Mouse (Mus musculus): ENCODE data around the gene Fam83d.

Gene Fam83d

GRCm38 (mm10) chr2:158745049-158745482 lies 22.8 kb upstream of the Fam83d start:
- no peak for DNase-seq (ENCODE audit: low read depth, low spot score)

- no peak for DNase-seq (ENCODE audit: low read depth, low spot score)
Measured at GRCm38 (mm10) chr2:158746164-158746563, 21.7 kb upstream of the Fam83d start.

- no peak for DNase-seq (ENCODE audit: low read depth, low spot score)
Measured at GRCm38 (mm10) chr2:158749366-158749765, 18.5 kb upstream of the Fam83d start.

- DNase-seq (ENCODE audit: low read depth, low spot score), result no peak
Measured at GRCm38 (mm10) chr2:158760231-158760630, 7.7 kb upstream of the Fam83d start.

GRCm38 (mm10) chr2:158762339-158762738 lies 5.6 kb upstream of the Fam83d start:
- no peak for DNase-seq (ENCODE audit: low read depth, low spot score)

DNA sequence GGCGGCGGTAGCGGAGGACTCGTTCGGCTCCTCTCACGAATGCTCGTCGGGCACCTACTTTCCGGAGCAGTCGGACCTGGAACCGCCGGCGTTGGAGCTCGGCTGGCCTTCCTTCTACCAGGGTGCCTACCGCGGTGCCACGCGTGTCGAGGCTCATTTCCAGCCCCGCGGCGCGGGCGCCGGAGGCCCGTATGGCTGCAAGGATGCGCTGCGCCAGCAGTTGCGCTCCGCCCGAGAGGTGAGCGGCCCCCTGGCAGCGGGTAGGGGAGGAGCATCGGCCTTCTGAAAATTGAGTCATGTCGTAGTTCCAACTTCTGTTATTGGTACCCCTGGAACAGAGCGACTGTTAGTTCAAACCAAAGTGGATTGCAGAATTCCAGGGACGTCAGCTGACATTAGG lies 457 bp downstream of the Fam83d start:
- peak; percentile 22 for DNase-seq (ENCODE audit: low read depth, low spot score)

- no peak for DNase-seq (ENCODE audit: low read depth, low spot score)
Measured at GRCm38 (mm10) chr2:158768771-158769170, 878 bp downstream of the Fam83d start.

DNA sequence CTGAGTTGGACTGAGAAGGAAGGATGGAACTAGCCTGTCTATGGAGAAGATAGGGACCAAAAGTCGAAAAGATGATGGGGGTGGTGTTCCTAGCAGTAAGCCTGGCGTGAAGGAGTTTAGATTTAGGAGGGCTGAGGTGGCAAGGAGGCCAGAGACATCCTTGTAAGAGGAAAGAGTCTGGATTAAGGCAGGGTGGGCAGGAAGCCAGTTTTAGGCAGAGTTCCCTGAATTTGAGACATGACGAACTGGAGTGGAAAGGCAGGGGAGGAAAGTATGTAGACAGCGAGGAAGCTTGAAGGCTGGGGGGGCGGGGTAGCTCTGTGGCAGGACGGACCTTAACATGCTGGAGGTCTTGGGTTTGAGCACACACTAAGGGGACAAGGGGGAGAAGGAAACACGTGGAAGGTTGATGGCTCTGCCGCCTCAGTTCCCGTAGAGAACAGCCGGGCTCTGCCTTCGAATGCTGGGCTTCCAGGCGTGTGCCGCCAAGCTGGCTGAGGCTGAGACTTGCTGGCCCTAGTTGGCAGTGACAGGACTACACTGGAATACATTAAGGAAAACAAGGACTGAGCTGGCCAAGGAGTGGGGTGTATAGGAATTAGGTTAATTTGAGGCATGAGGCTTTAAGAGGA lies 2.3 kb downstream of the Fam83d start:
- no peak for DNase-seq (ENCODE audit: low read depth, low spot score)

DNA sequence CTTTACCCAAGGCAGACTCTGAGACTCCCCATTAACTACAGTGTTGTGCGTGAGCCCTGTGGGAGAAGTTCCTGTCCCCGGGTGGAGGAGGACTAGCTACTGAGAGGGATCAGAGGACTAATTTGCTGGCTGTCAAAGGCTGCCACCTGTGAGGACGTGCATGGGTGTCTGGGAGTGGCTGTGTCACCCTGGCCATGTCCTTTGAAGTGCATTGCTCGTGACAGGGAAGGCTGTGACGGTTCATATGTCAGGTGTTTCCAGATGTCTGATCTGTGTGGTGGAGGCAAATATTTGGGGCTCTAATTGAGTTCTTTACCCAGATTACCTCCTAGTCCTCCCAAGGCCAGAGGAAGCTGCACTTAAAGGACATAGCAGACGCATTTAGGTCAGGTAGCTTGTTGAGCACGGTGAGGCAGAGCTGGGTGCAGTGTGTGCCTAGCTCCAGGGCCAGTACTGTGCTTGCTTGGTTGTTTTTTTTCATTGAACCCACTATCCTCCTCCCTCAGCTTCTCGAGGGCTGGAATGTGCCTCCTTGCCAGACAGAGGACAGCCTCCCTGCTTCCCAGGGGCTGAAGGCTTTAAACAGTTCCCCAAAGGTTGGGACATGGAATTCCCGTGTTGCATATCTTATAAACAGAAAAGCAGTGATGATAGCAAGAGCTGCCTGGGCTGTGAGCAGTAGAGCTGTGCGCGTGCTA lies 3.3 kb downstream of the Fam83d start:
- DNase-seq (ENCODE audit: low read depth, low spot score), result no peak

GRCm38 (mm10) chr2:158772808-158773207 lies 4.9 kb downstream of the Fam83d start:
- no peak for DNase-seq (ENCODE audit: low read depth, low spot score)

DNA sequence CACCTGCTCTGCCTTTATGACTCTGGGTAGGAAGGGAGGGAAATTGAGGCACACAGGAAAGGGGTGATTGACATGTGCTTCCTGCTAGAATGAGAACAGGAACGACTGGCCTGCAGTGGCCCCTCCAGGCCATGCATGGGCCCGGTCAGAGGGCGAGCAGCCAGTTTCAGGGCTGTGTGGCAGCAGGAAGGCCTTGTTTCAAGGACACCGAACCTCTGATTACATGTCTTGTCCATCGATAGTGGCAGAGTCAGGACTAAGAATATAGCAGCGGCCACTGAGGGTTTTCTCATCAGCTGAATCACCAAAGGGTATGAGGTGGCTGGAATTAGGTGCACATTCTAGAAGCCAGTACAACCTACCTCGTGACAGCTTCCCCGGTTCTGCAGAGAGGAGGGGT lies 7.0 kb downstream of the Fam83d start:
- DNase-seq (ENCODE audit: low read depth, low spot score), result no peak

GRCm38 (mm10) chr2:158776716-158777115 lies 8.8 kb downstream of the Fam83d start:
- no peak for DNase-seq (ENCODE audit: low read depth, low spot score)

DNA sequence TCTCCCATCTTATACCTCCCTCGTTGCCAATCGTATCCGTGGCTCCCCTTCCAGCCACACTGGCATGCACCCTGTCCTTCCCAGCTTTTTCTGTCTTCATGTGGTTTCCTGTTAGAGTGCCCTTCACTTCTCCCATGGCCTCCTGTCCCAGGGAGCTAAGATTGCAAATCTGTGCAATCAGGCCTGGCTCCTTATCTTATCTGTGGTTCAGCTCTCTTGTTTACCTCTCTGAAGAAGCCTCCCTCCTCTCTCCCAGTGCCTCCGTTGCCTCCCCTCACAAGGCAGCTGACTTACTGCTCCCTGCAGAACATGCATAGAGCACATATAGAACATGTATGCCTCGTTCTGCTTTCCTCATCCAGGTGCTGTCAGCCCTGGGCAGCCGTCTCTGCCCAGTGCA lies 9.6 kb downstream of the Fam83d start:
- no peak for DNase-seq (ENCODE audit: low read depth, low spot score)

DNA sequence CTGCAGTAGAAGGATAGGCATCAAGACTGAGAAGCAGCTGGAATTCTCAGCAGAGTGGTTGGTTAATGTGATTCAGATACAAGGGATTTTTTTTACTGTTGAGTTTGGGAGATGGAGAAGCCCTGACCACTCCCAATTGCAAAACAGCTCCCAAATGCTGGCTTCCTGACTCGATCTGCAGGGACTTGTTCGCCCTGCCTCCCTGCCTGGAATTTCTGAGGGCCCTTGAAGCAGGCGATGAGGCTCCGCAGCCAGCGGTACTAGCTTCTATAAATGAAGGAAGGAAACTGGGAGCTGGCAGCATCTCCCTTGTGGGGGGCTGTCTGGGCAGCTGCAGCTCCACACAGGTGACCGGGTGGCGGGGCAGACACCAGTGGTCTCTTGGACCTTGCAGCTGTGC lies 10.5 kb downstream of the Fam83d start:
- no peak for DNase-seq (ENCODE audit: low read depth, low spot score)

DNA sequence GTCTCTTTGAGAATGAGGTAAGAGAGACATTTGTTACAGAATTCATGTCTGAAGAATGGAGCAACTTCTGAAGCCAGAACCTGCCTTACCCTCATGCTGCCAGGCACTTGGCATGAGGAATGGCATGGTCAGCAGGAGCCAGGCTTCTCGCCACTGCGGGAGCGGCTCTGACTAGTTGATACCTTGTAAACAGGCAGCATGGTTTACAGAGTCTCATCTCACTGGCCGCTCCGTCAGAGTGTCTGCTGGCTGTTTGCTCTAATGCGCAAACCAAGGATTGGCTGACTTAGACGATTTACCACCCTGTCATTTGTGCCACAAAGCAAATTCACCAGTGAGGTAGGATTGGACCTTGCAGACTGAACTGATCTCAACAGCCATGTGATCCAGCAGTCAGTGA lies 13.2 kb downstream of the Fam83d start:
- DNase-seq (ENCODE audit: low read depth, low spot score), result no peak

DNA sequence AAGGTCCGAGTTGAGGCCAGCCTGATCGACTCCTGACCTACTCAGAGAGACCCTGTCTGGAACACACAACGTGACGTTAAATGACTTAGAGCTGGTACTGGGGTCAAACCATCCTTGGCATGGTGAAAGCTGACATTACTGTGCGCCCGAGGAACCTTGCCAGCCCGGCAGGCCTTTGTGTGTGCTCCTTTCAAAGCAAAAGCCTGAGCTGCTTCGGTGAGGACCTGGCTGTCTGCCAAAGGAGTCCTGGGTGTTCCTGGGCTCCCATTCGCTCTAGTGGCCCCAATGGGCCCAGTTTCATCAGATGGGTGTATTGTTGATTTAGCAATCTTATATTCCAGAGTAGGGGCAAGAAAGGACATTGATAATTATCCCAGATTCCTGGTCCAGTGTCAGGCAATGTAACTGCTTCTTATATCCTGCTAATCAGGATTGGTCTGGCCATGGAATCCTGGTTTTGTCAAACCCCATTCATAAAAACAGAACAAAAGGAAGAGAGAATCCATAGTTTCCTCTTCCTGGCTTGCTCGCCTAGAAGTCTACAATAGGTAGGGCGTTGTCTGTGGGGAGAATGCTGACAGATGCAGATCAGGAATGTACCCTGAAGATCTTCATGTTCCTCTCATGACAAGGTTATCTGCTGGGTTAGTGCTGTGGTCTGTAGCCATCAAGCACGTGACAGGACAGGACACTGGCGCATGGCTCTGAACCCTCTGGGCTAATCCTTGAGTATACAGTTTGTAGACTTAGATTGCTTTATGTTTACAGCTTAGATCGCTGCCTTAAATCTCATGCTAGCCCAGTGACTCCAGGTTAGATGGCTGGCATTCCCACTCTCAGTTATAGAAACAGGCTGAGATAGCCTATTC lies 19.3 kb downstream of the Fam83d start:
- no peak for DNase-seq (ENCODE audit: low read depth, low spot score)

- DNase-seq (ENCODE audit: low read depth, low spot score), result peak; percentile 92
Measured at GRCm38 (mm10) chr2:158794494-158795004, 26.7 kb downstream of the Fam83d start, which contains the start of gene Dhx35. Gene Dhx35 (plus strand): TSS chr2:158794807.

DNA sequence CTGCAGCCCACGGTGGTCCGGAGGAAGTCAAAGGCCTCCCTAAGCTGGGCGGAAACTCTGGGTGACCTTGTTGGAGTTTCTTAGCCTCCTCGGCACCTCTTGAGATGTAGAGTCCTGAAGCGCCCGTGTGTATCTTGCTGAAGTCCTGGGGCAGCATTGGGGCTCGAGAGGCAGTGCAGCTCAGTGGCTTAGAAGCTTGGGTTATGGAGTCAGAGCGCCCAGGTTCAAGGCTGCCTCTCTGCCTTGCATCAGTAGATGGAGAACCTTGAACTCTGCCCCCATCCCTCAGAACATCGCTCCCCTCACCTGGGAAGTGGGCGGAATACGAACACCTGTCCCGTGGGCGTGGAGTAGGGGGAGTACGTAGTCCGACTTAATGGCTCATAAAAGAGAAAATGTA lies 27.1 kb downstream of the Fam83d start:
- no peak for DNase-seq (ENCODE audit: low read depth, low spot score)

- no peak for DNase-seq (ENCODE audit: low read depth, low spot score)
Measured at GRCm38 (mm10) chr2:158795875-158796274, 28.0 kb downstream of the Fam83d start.

DNA sequence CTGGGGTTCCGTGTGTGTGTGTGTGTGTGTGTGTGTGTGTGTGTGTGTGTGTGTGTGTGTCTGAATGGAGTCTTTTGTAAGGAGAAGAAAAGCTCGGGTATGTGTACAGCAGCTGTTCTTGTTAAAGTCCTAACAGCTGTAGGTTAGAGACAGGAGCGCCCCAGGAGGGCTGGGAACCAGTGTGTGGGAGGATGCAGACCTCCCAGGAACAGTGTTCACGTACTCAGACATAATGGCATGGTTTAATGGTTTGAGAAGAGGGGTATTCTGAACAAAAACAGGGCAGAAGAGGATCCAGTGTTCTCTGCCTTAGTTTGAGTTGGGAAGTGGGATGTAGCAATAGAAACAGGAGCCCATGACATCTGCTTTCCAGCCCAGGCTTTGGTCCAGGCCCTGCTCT lies 31.4 kb downstream of the Fam83d start:
- DNase-seq (ENCODE audit: low read depth, low spot score), result no peak

DNA sequence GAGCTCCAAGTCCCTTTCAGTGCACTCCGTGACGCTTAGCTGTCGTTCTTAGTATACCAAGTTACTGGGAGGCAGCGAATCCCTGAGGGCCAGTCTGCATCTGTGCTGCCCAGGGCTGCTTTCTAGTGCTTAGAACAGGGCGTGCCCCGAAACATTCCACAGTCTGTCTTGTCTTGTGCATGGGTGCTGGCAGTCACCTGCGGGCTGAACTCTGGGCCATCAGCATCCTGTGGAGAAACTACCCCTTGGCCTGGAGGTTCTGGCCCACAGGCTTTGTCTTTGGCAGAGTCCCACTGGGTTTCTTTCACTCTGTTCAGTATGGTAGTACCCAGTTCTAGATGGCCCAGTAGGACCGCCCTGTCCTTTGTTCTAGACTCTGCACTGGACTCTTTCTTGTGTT lies 32.9 kb downstream of the Fam83d start:
- DNase-seq (ENCODE audit: low read depth, low spot score), result no peak

GRCm38 (mm10) chr2:158803575-158803974 lies 35.7 kb downstream of the Fam83d start:
- DNase-seq (ENCODE audit: low read depth, low spot score), result no peak

Measured in embryo, embryonic 11.5 days (tissue).